Mouse (Mus musculus) B cell, adult 2 months (primary cell): Measurements from ENCODE around the gene Olfr351.

Source experiments
- DNase-seq, 2 experiments: peaks; one replicate each; pipeline ENCODE4 v3.0.0; 2022

Olfr351 gene

DNA sequence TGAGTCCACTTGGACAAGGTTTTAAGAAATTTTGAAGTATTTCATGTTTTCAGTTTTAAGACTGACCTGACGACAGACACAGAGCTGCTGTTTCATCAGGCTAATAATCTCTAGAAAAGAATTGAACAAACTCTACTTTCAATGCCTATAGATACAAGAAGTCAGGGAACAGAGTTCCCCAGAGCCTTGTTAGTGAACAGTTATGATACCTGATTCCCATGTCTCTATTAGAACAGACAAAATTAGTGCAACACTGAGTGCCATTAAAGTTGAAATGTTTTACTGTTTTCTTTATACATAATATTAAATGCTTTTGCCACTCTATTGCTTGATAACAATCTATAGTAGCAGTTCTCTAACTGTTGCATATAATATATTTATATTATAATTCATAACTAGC is at the start of gene Olfr351:
Gene Olfr351 (minus strand): TSS at position 101 of the 400 bp plus-strand sequence.
- DNase-seq: no peak

DNA sequence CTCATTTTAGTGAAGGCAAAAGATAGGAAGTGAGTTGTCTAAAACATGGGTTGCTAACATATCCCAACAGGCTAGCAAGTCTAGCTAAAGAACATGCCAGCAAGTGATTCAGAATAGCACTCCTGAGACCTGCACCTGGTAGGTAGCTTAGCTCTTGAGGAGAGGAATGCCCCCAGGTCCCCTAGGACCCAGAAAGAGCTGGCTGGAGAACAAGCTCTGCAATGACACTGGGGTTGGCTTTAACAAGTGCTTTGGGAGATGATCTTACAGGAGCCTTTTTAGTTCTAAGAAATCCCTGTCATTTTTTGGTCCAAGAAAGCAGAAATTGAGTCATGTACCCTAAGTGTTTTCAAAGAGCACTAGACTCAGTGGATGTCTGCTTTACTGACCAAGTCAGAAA is 42.9 kb upstream of the Olfr351 start, which contains the start of gene Olfr354:
Gene Olfr354 (plus strand): TSS at position 301 of the 400 bp plus-strand sequence.
- no peak for DNase-seq

DNA sequence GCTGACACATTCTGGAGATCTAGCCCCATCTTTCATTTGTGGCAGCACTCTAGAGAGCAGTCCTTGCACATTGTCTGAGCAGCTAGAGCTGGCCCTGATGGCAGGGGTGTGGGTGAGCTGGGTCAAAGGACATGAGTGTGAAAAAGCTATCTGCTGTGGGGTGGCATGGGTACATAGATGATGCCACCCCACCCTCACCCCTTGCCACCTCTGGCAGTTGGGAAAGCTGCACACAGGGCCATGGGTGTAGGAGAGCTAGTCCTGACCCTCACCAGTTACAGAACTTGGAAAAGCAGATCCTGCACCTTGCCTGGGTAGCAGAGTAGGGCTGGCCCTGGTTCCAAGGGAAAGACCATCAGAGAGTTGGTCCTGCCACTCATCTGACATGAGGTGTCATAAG is 34.7 kb upstream of the Olfr351 start:
- no peak for DNase-seq

DNA sequence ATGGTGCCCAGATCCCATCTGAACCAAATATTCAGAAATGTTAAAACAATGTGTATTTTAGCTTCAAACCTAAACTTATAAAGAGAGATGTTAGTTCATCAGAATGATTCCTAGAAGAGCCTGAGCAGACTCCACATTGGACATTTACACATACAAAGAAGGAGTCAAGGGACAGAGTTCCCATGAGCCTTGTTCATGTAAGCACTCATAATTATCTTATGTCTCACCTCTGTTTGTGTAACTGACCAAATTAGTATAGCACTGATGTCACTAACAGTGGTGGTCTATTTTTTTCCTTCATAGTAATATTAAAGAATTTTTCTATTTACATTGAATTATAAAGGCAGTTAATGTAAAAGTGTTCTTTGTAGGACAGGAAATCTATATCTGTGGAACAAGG is 30.4 kb upstream of the Olfr351 start, which contains the start of gene Olfr353:
Gene Olfr353 (minus strand): TSS at position 101 of the 400 bp plus-strand sequence.
- DNase-seq: no peak

DNA sequence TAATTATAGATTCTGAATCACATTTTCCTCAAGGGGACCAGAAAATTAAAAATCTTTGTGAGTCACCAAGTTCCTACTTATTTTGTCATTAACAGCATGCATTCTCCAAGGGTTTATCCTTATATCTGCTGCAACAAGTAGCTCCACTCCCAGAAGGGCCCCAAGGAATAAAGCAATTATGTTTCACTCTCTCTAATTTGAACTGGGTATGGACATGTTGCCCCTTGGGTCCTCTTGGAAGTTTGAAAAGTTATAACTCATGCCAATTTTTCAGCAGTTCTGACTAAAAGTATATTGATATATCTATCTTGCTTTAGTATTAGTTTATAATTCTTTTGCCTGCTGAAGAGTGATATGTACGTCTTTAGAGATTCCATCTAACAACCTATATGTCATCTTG is 5.7 kb upstream of the Olfr351 start, which contains the start of gene Olfr352:
Gene Olfr352 (plus strand): TSS at position 301 of the 400 bp plus-strand sequence.
- DNase-seq: no peak

DNA sequence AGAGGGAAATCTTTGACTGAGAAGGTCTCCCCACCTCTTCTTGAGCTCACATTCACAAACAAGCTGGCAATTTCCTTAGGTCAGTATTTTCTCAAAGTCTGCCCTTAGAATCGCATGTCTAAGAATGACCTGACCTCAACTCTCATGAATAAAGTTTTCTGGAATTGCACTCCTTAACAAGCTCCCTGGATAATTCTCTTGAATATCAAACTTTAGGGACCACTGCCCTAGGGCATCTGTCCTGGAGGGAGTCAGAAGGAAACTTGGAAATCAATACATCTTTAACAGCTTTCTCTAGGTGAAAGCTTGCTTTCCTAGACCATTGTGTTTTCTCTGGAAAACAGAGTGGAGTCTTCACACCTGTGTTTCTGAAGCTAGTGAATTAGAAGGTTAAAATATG is 16.4 kb downstream of the Olfr351 start, which contains the start of gene Olfr350:
Gene Olfr350 (plus strand): TSS at position 301 of the 400 bp plus-strand sequence.
- DNase-seq: no peak

DNA sequence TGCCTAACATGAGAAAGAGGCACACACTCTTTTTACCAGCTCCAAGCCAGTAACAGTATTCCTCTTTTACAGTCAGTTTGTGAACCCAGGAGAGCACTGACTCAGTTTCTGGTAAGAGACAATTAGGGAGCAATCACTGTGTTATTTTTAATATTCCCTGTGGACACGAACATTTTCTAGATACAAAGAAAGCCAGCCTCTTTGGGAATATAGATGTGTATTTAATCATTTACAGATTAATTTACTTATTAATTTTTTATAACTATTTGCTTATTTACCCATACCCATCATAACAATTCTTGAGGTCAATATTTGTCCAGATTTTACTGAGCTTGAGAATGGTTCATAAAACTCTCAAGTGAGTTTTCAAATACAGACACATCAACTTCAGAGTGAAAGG is 45.5 kb downstream of the Olfr351 start, which contains the start of gene Olfr3:
Gene Olfr3 (minus strand): TSS at position 101 of the 400 bp plus-strand sequence.
- DNase-seq: no peak
